Mouse (Mus musculus): ENCODE data around the gene Sema4d. TPM values are rescaled to one million over a fixed set of nuclear protein-coding genes. Genes with fewer than 3 reads are reported as not detected.
A peak's percentile ranks its signal among the peaks of the same experiment; 100 is the strongest.

The Sema4d gene
- polyA plus RNA-seq, 1 experiment from 2014 or later: 11.5 TPM

DNA sequence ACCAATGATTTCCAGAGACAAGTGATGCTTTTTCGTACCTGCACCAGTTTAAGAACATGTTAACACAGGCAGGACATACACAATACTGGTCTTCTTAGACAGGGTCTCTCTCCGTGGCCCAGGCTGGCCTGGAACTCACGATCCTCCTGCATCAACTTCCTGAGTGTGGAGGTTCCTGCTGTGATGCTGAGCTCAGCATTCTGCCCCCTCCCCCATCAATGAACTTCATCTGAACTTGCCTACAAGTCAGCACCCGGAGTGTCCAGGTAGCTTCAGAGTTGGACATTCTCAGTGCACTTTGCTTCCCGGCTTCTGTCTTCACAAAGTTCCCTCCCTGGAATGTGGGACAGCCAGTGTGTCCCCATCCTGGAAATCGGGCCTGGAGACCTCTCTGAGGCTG is 69.0 kb downstream of the Sema4d start:
- DNase-seq (no peak), ATAC-seq (ENCODE audit: low FRiP score, low TSS enrichment) (no peak)
- H3K4me2 ChIP-seq (ENCODE audit: low read length): no peak overlapping the region
- H3K9me3 ChIP-seq (ENCODE audit: control insufficient read depth, low read length): no peaks in the 10 kb centered on the region
- no peaks in the 10 kb centered on the region for H3K27me3 ChIP-seq (ENCODE audit: control insufficient read depth, insufficient read depth, low read length)
- H3K4me3 ChIP-seq (replicated peaks; ENCODE audit: low read depth, low read length): no peak overlapping the region
- H3K9ac ChIP-seq (replicated peaks; ENCODE audit: low read length): no peak overlapping the region
- H3K36me3 ChIP-seq (ENCODE audit: control insufficient read depth, insufficient read depth, low read length): 0 out of 2 replicates have a peak, but pooled peaks cover 2% of the 10 kb centered on the region
- no peak overlapping the region for H3K27ac ChIP-seq (replicated peaks; ENCODE audit: low read depth, low read length)
- no peaks in the 10 kb centered on the region for H3K4me1 ChIP-seq (ENCODE audit: control insufficient read depth, insufficient read depth, low read length)
- WGBS: 82% methylated on average over 6 of the region's 6 CpGs

GRCm38 (mm10) chr13:51723114-51723513 is 70.4 kb downstream of the Sema4d start:
- Histone ChIP-seq H3K4me2 (ENCODE audit: low read length) (no peak overlapping the region), H3K9me3 (ENCODE audit: control insufficient read depth, low read length) (0 out of 2 replicates have a peak, but pooled peaks cover 2% of the 10 kb centered on the region), H3K4me3 (replicated peaks; ENCODE audit: low read depth, low read length) (no peak overlapping the region), H3K9ac (replicated peaks; ENCODE audit: low read length) (no peak overlapping the region), H3K4me1 (ENCODE audit: control insufficient read depth, insufficient read depth, low read length) (no peaks in the 10 kb centered on the region), H3K27me3 (ENCODE audit: control insufficient read depth, insufficient read depth, low read length) (no peaks in the 10 kb centered on the region), H3K27ac (replicated peaks; ENCODE audit: low read depth, low read length) (no peak overlapping the region), H3K36me3 (ENCODE audit: control insufficient read depth, insufficient read depth, low read length) (0 out of 2 replicates have a peak, but pooled peaks cover 2% of the 10 kb centered on the region)
- 85% methylated on average over 5 of the region's 5 CpGs for WGBS
- ATAC-seq (ENCODE audit: low FRiP score, low TSS enrichment) (no peak), DNase-seq (no peak)

DNA sequence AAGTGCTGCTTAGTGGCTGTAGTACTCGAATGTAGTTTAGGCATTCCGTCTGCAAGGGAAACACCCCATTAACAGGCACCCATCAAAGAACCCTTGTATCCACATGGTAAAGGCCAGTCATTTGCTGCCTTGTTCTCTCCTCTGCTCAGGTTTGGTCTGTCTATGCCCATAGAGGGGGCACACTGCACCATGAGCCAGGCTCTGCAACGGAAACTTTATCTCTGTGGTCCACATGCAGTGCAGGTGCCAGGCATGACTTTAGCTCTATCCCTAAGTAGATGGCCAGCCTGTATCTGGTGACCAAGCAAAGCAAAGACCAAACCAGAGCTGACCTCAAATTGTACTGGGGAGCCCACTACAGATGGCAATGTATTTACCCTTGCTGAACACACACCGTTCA is 73.0 kb downstream of the Sema4d start:
- ATAC-seq (ENCODE audit: low FRiP score, low TSS enrichment) (no peak), DNase-seq (no peak)
- 94% methylated on average over 4 of the region's 4 CpGs for WGBS
- Histone ChIP-seq H3K27me3 (ENCODE audit: control insufficient read depth, insufficient read depth, low read length) (no peaks in the 10 kb centered on the region), H3K9me3 (ENCODE audit: control insufficient read depth, low read length) (0 out of 2 replicates have a peak, but pooled peaks cover 2% of the 10 kb centered on the region), H3K4me3 (replicated peaks; ENCODE audit: low read depth, low read length) (no peak overlapping the region), H3K36me3 (ENCODE audit: control insufficient read depth, insufficient read depth, low read length) (0 out of 2 replicates have a peak, but pooled peaks cover 2% of the 10 kb centered on the region), H3K4me2 (ENCODE audit: low read length) (no peak overlapping the region), H3K4me1 (ENCODE audit: control insufficient read depth, insufficient read depth, low read length) (no peaks in the 10 kb centered on the region), H3K27ac (replicated peaks; ENCODE audit: low read depth, low read length) (no peak overlapping the region), H3K9ac (replicated peaks; ENCODE audit: low read length) (no peak overlapping the region)

- Histone ChIP-seq H3K9ac (replicated peaks; ENCODE audit: low read length) (no peak overlapping the region), H3K36me3 (ENCODE audit: control insufficient read depth, insufficient read depth, low read length) (0 out of 2 replicates have a peak, but pooled peaks cover 2% of the 10 kb centered on the region), H3K9me3 (ENCODE audit: control insufficient read depth, low read length) (0 out of 2 replicates have a peak, but pooled peaks cover 2% of the 10 kb centered on the region), H3K27ac (replicated peaks; ENCODE audit: low read depth, low read length) (no peak overlapping the region), H3K4me3 (replicated peaks; ENCODE audit: low read depth, low read length) (no peak overlapping the region), H3K27me3 (ENCODE audit: control insufficient read depth, insufficient read depth, low read length) (no peaks in the 10 kb centered on the region), H3K4me2 (ENCODE audit: low read length) (no peak overlapping the region), H3K4me1 (ENCODE audit: control insufficient read depth, insufficient read depth, low read length) (no peaks in the 10 kb centered on the region)
- DNase-seq (no peak), ATAC-seq (ENCODE audit: low FRiP score, low TSS enrichment) (no peak)
- 81% methylated on average over 3 of the region's 3 CpGs for WGBS
Observed at GRCm38 (mm10) chr13:51719256-51719655, 74.3 kb downstream of the Sema4d start.

DNA sequence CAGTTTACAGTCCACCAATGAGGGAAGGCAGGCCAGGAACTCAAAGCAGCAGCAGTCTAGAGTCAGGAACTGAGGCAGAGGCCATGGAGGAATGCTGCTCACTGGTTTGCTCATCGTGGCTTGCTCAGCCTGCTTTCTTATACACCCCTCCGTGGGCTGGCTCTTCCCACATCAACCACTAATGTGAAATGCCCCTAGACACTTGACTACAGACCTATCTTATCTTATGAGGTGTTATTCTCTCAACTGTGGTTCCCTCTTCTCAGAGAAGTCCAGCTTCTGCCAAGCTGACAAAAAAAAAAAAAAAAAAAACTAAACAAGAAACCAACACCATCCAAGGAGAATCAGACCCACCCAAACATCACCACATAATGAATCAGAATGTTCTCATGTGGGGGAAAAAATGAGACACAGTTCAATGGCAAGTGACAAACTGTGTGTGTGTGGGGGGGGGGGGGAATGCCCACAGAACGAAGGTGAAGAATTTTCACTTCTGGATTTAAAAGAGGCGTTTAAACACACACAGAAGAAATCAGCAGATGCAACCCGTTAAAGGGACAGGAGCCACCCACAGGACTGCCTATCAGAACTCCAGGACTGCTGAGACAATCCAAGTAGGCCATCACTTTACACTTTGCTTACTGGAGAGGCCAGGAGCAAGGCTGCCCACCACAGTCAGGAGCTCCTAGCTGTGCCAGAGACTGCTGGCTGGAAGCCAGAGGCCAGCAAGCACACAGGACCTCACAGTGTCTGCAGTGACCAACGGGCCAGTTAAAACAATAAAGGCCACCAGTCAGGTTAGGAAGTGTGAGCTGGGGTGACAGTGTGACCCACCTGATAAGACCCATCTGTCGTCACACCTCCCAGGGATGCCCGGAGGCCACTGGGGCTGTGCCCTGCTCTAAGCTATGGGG is 76.9 kb downstream of the Sema4d start:
- H3K9ac ChIP-seq (replicated peaks; ENCODE audit: low read length): no peak overlapping the region
- ATAC-seq (ENCODE audit: low FRiP score, low TSS enrichment) (no peak), DNase-seq (no peak)
- H3K4me3 ChIP-seq (replicated peaks; ENCODE audit: low read depth, low read length): no peak overlapping the region
- H3K4me1 ChIP-seq (ENCODE audit: control insufficient read depth, insufficient read depth, low read length): no peaks in the 10 kb centered on the region
- 0 out of 2 replicates have a peak, but pooled peaks cover 9% of the 10 kb centered on the region for H3K36me3 ChIP-seq (ENCODE audit: control insufficient read depth, insufficient read depth, low read length)
- H3K27ac ChIP-seq (replicated peaks; ENCODE audit: low read depth, low read length): no peak overlapping the region
- no peaks in the 10 kb centered on the region for H3K27me3 ChIP-seq (ENCODE audit: control insufficient read depth, insufficient read depth, low read length)
- no peak overlapping the region for H3K4me2 ChIP-seq (ENCODE audit: low read length)
- WGBS: 84% methylated on average over 8 of the region's 8 CpGs
- H3K9me3 ChIP-seq (ENCODE audit: control insufficient read depth, low read length): 0 out of 2 replicates have a peak, but pooled peaks cover 2% of the 10 kb centered on the region

- H3K27me3 ChIP-seq (ENCODE audit: control insufficient read depth, insufficient read depth, low read length): no peaks in the 10 kb centered on the region
- no peak overlapping the region for H3K4me3 ChIP-seq (replicated peaks; ENCODE audit: low read depth, low read length)
- DNase-seq (no peak), ATAC-seq (ENCODE audit: low FRiP score, low TSS enrichment) (no peak)
- peaks cover 9% of the 10 kb centered on the region; the same call in 1 of the 2 replicates for H3K36me3 ChIP-seq (ENCODE audit: control insufficient read depth, insufficient read depth, low read length)
- no peak overlapping the region for H3K9ac ChIP-seq (replicated peaks; ENCODE audit: low read length)
- no peaks in the 10 kb centered on the region for H3K9me3 ChIP-seq (ENCODE audit: control insufficient read depth, low read length)
- H3K4me1 ChIP-seq (ENCODE audit: control insufficient read depth, insufficient read depth, low read length): no peaks in the 10 kb centered on the region
- 96% methylated on average over 8 of the region's 8 CpGs for WGBS
- no peak overlapping the region for H3K27ac ChIP-seq (replicated peaks; ENCODE audit: low read depth, low read length)
- H3K4me2 ChIP-seq (ENCODE audit: low read length): no peak overlapping the region
Observed at GRCm38 (mm10) chr13:51712022-51712421, 81.5 kb downstream of the Sema4d start.

- H3K9me3 ChIP-seq (ENCODE audit: control insufficient read depth, low read length): no peaks in the 10 kb centered on the region
- H3K4me3 ChIP-seq (replicated peaks; ENCODE audit: low read depth, low read length): no peak overlapping the region
- no peak for DNase-seq
- ATAC-seq (ENCODE audit: low FRiP score, low TSS enrichment): no peak
- no peaks in the 10 kb centered on the region for H3K27me3 ChIP-seq (ENCODE audit: control insufficient read depth, insufficient read depth, low read length)
- no peaks in the 10 kb centered on the region for H3K4me1 ChIP-seq (ENCODE audit: control insufficient read depth, insufficient read depth, low read length)
- H3K27ac ChIP-seq (replicated peaks; ENCODE audit: low read depth, low read length): no peak overlapping the region
- H3K9ac ChIP-seq (replicated peaks; ENCODE audit: low read length): no peak overlapping the region
- 80% methylated on average over 7 of the region's 7 CpGs for WGBS
- no peak overlapping the region for H3K4me2 ChIP-seq (ENCODE audit: low read length)
- H3K36me3 ChIP-seq (ENCODE audit: control insufficient read depth, insufficient read depth, low read length): peaks cover 9% of the 10 kb centered on the region; the same call in 1 of the 2 replicates
Observed at GRCm38 (mm10) chr13:51710738-51711137, 82.8 kb downstream of the Sema4d start.

DNA sequence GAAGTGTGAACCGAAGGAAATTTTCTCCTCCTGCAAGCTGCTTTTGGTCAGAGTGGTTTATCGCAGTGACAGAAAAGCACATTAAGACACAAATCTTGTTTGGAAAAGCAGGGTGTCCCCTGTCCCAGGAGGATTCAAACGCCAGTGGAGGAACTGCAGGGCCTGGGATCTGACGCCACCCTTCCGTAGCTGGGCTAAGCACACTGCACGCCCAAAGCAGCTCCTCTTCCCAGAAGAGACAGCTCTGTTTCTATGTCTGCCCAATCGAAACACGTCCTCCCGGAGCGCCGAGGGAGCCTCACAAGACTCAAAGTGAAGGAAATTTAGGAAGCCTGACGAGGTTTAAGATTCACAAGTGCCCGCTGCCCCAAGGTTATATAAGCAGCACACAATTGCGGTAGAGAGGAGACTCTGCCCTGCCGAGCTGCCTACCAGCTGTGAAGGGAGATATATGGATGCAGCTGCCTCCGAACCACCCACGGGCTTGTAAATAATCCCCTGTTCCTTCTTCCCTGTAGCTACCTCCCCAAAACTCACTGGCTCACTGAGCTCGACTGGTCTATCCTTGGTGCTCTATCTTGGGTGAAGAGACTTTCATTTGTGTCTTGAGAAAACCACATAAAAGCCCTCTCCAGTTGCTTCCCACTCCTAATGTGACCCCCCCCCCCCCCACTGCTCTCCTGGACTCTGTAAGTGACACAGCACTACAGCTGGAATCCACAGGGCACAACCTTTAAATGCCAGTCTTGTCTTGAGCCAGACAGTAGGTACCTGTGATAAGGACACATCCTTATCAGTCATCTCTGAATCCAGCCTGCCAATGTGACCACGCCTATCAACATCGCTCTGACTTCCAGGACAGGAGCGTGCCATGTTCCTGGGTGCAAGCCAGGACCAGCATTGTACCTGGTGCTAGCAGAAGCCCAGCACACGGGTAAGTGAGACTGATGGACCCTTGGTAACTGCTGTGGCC is 87.4 kb downstream of the Sema4d start:
- no peaks in the 10 kb centered on the region for H3K9me3 ChIP-seq (ENCODE audit: control insufficient read depth, low read length)
- no peak overlapping the region for H3K9ac ChIP-seq (replicated peaks; ENCODE audit: low read length)
- H3K4me2 ChIP-seq (ENCODE audit: low read length): no peak overlapping the region
- WGBS: 75% methylated on average over 22 of the region's 22 CpGs
- DNase-seq (peak; percentile 8), ATAC-seq (ENCODE audit: low FRiP score, low TSS enrichment) (no peak)
- H3K4me3 ChIP-seq (replicated peaks; ENCODE audit: low read depth, low read length): no peak overlapping the region
- H3K27me3 ChIP-seq (ENCODE audit: control insufficient read depth, insufficient read depth, low read length): no peaks in the 10 kb centered on the region
- peaks cover 7% of the 10 kb centered on the region for H3K36me3 ChIP-seq (ENCODE audit: control insufficient read depth, insufficient read depth, low read length)
- H3K4me1 ChIP-seq (ENCODE audit: control insufficient read depth, insufficient read depth, low read length): no peaks in the 10 kb centered on the region
- H3K27ac ChIP-seq (replicated peaks; ENCODE audit: low read depth, low read length): 0 out of 2 replicates have a peak overlapping the region, but pooled peaks have one; percentile 3

Data from midbrain, embryonic 14.5 days (tissue).